Mouse (Mus musculus) ES-Bruce4 (cell line): ENCODE data around the gene Olfr1291-ps1.

ENCODE experiments used
- CTCF ChIP-seq: IDR thresholded peaks from one replicate; pipeline ENCODE4 v1.8.1; 2011; ENCODE audit warnings: low read depth, low read length
- POLR2A ChIP-seq: IDR thresholded peaks from one replicate; pipeline ENCODE4 v1.8.1; 2011; ENCODE audit warnings: low read length; ENCODE audit not compliant: insufficient read depth

- TF ChIP-seq CTCF (no peak), POLR2A (no peak)
Observed at GRCm38 (mm10) chr2:111448842-111449241, 48.1 kb upstream of the Olfr1291-ps1 start, which contains the start of gene Olfr1287.
